Mouse (Mus musculus): ENCODE results near the gene Il33.

Il33 gene

DNA sequence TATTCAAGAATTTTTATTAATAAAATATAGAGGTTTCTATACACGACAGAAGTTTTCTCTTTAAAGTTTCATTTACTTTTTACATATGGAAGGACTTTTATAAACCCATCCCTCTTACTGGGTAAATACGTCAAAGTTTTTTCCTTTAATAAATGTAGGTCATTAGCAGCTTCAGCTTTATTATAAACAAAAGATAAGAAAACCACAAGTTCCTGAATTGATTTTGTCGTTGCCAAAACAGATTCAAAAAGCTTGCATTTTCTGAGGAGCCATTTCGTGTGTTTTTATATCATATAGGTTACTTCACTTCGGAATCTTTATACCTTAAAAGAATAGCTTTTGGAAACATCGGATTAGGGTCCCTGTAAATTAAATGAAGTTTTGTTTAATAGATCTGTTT, 76.6 kb downstream of the Il33 start:
- no peak for DNase-seq

DNA sequence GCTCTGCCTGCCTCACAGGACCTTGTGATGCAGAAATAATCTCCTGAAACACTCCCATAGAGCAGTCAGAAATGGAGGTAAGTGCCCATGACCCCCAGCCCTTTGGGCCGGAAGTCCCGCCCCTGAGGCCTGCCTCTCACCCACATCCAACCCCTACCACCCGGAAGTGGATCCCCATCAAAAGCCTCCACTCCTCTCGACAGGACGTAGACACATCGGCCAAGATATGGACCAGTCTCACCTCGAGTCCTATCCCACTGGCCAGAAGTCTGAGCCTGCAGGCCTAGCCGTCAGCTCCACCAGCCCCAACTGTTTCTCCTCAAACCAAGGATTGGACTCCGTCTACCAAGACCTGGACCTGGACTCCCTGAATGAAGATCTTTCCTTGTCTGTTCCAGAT, 78.7 kb downstream of the Il33 start, which contains the start of gene Trpd52l3:
Gene Trpd52l3, plus strand, starts transcription at position 170 of the 400 bp plus-strand sequence.
- DNase-seq, result no peak

- DNase-seq, result no peak
Observed at GRCm38 (mm10) chr19:30006371-30006770, 81.5 kb downstream of the Il33 start.

Measured in cerebellum, adult 18-20 months (tissue).